Mouse (Mus musculus) central nervous system, embryonic 11.5 days (tissue): ENCODE data around the gene Foxred2. TPM values are rescaled to one million over a fixed set of nuclear protein-coding genes. Genes with fewer than 3 reads are reported as not detected.

Experiments used
- polyA plus RNA-seq: library from polyadenylated mRNA; depleted of rRNA; stranded (reverse); fragments of >200 nt; gene quantifications from 2 replicates; pipeline ENCODE4 v1.2.3, GENCODE M21; 2012; rRNA removed

Gene Foxred2
- polyA plus RNA-seq = 6.9 and 8.7 TPM in 2 replicates

GRCm38 (mm10) chr15:77956404-77956901, at the start of gene Foxred2:
Foxred2 (minus strand) TSS chr15:77956722.

GRCm38 (mm10) chr15:77970470-77971292, 14.2 kb upstream of the Foxred2 start, which contains the start of gene Eif3d:
Eif3d (minus strand) TSS chr15:77970813.

GRCm38 (mm10) chr15:77928673-77929331, 27.7 kb downstream of the Foxred2 start, which contains the start of gene Txn2:
Txn2 (minus strand) TSS chr15:77929006.

Other genes with a start within 250 kb of the Foxred2 start
- not detected in 2 replicates for gene Apol9b, start 227.7 kb downstream of the Foxred2 start, polyA plus RNA-seq
- 1.8 and 2.2 TPM in 2 replicates for gene Apol8, start 199.7 kb downstream of the Foxred2 start, polyA plus RNA-seq
- 42.6 and 69.3 TPM in 2 replicates for gene Myh9, start 114.5 kb downstream of the Foxred2 start, polyA plus RNA-seq
- gene Txn2, start 27.7 kb downstream of the Foxred2 start, polyA plus RNA-seq = 172 and 178 TPM in 2 replicates
- 224 and 228 TPM in 2 replicates for gene Eif3d, start 14.1 kb upstream of the Foxred2 start, polyA plus RNA-seq
- gene Cacng2, start 163.3 kb upstream of the Foxred2 start, polyA plus RNA-seq = 1.4 TPM in 2 replicates
- 33.4 and 46.7 TPM in 2 replicates for gene Ift27, start 217.4 kb upstream of the Foxred2 start, polyA plus RNA-seq
- 0.15 and 0.19 TPM in 2 replicates for gene Pvalb, start 249.7 kb upstream of the Foxred2 start, polyA plus RNA-seq